Mouse (Mus musculus) heart, adult 2 months (tissue): ENCODE data around the gene Stxbp6. TPM values are rescaled to one million over a fixed set of nuclear protein-coding genes. Genes with fewer than 3 reads are reported as not detected.

Experiments used
- DNase-seq, 2 experiments: peaks; one replicate each; pipeline ENCODE4 v3.0.0; 2021
- H3K27ac ChIP-seq: fragments of 200-600 bp; 2 replicates; pipeline ENCODE4 v1.8.1; 2022
- H3K27me3 ChIP-seq: fragments of 200-500 bp; 2 replicates; pipeline ENCODE4 v1.6.1; 2012; ENCODE audit warnings: mild to moderate bottlenecking, low read length, inconsistent platforms, mixed read lengths; ENCODE audit not compliant: control insufficient read depth, insufficient read depth
- H3K36me3 ChIP-seq: fragments of 200-500 bp; 2 replicates; pipeline ENCODE4 v1.6.1; 2012; ENCODE audit warnings: low read length, inconsistent platforms; ENCODE audit not compliant: control insufficient read depth, insufficient read depth
- H3K4me1 ChIP-seq: fragments of 200-500 bp; 2 replicates; pipeline ENCODE4 v1.6.1; 2011; ENCODE audit warnings: low read length; ENCODE audit not compliant: control insufficient read depth, insufficient read depth
- H3K4me3 ChIP-seq: fragments of 200-600 bp; 2 replicates; pipeline ENCODE4 v1.8.1; 2022
- H3K79me2 ChIP-seq: fragments of 200-500 bp; replicated peaks from 2 replicates; pipeline ENCODE4 v1.6.1; 2012; ENCODE audit warnings: mild to moderate bottlenecking, inconsistent platforms, low read length, moderate library complexity, mixed read lengths; ENCODE audit not compliant: control insufficient read depth, insufficient read depth
- H3K9ac ChIP-seq: fragments of 200-500 bp; 2 replicates; pipeline ENCODE4 v1.6.1; 2012; ENCODE audit warnings: low read depth, mild to moderate bottlenecking, control low read depth, inconsistent platforms, low read length, mixed read lengths
- CTCF ChIP-seq: fragments of 200-600 bp; IDR thresholded peaks from 2 replicates; pipeline ENCODE4 v1.8.1; 2022; ENCODE audit warnings: antibody characterized with exemption, mild to moderate bottlenecking, moderate library complexity
- EP300 ChIP-seq: fragments of 200-500 bp; IDR thresholded peaks from 2 replicates; pipeline ENCODE4 v1.6.1; 2011; ENCODE audit warnings: low read depth, low read length, control low read depth; ENCODE audit not compliant: insufficient read depth
- POLR2A ChIP-seq: fragments of 200-500 bp; IDR thresholded peaks from 2 replicates; pipeline ENCODE4 v1.6.1; 2011; ENCODE audit warnings: mild to moderate bottlenecking, low read depth, low read length, control low read depth; ENCODE audit not compliant: insufficient read depth
- WGBS: fragments of 180-500 bp; shearing (Covaris S2); methylation state at CpG from one replicate; pipeline ENCODE4 v1.1.7; 2018; 5-methylcytosine and 5-hydroxymethylcytosine counted together
- intact Hi-C: fragments of 180-260 bp; cut with DNase I; formaldehyde crosslinking; loops from one replicate; pipeline ENCODE4 v1.15.1; 2025
- polyA plus RNA-seq: library from polyadenylated mRNA; depleted of rRNA; stranded (reverse); fragments of >200 nt; gene quantifications from 2 replicates; pipeline ENCODE4 v1.2.3, GENCODE M21; 2012
- total RNA-seq, 2 experiments: library from RNA; stranded (reverse); gene quantifications; 2 replicates each; pipeline ENCODE4 v1.2.3; 2021

Stxbp6 gene
- total and polyA plus RNA-seq, 3 experiments: 5.1 to 9.2 (median 7.9) TPM

DNA sequence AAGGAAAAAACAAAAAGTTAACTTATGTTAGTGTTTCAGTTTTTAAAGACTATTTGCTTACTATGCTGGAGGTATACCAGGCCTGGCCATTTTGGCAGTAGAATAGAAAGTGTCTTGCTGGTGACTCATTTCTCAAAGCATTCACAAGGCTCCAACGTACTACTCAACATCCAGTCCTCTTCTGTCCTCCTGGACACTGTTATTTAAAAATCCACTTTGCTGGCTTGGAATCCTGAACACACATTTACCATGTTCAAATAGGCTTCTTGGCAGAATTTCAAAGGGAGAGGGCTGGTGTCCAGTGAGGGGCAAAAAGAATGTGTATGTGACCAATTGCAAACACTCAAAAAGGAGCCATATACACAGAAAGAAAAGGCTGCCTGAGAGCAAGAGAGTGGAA lies 86.7 kb downstream of the Stxbp6 start:
- WGBS: 27% methylated on average over 1 of the region's 1 CpGs
- no peaks in the 10 kb centered on the region for H3K36me3 ChIP-seq
- H3K79me2 ChIP-seq: no peaks in the 10 kb centered on the region
- TF ChIP-seq CTCF (no peak), POLR2A (no peak), EP300 (no peak)
- DNase-seq: no peak
- no peak overlapping the region for H3K9ac ChIP-seq
- intact Hi-C loops: loop anchor here (5.0 kb wide), 1 partner anchor 40 kb away; no protein-coding TSS in a partner anchor
- H3K27me3 ChIP-seq: no peaks in the 10 kb centered on the region
- no peaks in the 10 kb centered on the region; the same call in 1 of the 2 replicates for H3K4me1 ChIP-seq
- no peak overlapping the region for H3K27ac ChIP-seq
- H3K4me3 ChIP-seq: no peak overlapping the region

DNA sequence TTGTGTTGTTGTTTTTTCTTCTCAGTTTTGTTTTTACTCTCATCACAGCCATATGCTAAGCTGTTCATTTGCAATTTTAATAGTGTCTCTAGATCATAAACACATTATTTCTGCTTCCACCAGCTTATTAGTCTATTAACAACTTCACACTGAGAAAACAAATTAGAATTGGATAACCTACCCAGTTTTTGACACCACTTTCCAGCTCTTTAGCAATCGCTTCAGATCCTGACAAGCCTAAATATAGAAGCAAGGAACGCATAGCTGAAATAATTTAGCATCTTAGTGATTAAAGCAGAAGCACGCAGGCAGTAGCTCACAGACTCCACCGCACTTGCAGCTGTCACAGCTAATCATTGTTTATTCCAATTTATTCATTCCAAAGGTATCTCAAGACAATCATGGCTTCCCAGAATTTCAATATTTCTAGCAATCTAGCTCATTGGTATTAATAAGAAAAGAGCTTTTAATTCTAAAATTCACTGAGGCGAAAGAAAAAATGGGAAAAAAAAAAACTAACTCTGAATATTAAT lies 95.1 kb downstream of the Stxbp6 start:
- TF ChIP-seq CTCF: no peak
- TF ChIP-seq EP300: no peak
- no peak for TF ChIP-seq POLR2A
- Histone ChIP-seq H3K9ac (no peak overlapping the region), H3K79me2 (no peaks in the 10 kb centered on the region), H3K4me3 (no peak overlapping the region), H3K27me3 (no peaks in the 10 kb centered on the region), H3K36me3 (peaks cover 11% of the 10 kb centered on the region), H3K27ac (no peak overlapping the region), H3K4me1 (peaks cover 7% of the 10 kb centered on the region)
- DNase-seq: no peak
- intact Hi-C loops: no loop called here
- WGBS: 67% methylated on average over 5 of the region's 5 CpGs

DNA sequence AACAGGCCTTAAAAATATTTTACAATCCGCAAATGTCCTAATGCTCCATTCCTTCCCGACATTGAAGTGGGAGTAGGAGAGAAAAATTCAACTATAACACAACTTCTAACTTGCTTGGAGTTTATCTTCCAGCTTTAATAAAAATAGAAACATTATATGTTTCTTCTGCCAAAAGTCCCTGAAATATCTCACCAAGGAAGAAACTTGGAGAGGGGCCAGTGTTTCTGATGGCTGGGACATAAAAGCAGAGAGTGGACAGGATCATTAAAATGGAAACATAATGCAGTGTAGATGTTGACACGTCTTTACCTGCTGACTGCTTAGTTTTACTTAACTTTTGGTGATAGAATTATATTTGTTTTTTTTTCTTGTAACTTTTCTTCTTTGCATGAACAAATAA lies 99.2 kb downstream of the Stxbp6 start:
- no peak overlapping the region for H3K4me3 ChIP-seq
- peaks cover 7% of the 10 kb centered on the region for H3K4me1 ChIP-seq
- H3K27ac ChIP-seq: peak overlapping the region; percentile 62
- DNase-seq: peak in 1 of 2 experiments; percentile 11
- 25% methylated on average over 3 of the region's 3 CpGs for WGBS
- intact Hi-C loops: no loop called here
- no peak for TF ChIP-seq CTCF
- TF ChIP-seq POLR2A: no peak
- TF ChIP-seq EP300: no peak
- H3K79me2 ChIP-seq: no peaks in the 10 kb centered on the region
- H3K9ac ChIP-seq: no peak overlapping the region
- H3K27me3 ChIP-seq: no peaks in the 10 kb centered on the region
- H3K36me3 ChIP-seq: peaks cover 11% of the 10 kb centered on the region

DNA sequence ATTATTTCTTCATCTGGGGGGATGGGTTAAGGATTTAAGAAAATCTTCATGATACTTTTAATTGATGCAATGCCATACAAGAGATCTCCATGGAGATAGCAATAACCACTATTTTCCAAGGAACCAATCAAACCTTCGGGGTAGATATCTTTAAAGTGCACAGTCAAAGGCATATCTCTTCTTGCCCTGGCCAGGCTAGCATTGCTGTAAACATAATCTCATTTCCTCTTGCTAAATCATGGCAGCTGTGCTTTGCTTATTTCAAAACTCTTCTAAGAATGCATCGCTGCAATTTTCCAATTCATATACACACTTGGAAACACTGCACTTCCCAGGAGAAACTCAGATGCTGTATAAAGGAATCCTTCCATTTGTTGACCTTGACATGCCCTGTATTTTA lies 103.0 kb downstream of the Stxbp6 start:
- Histone ChIP-seq H3K27ac (no peak overlapping the region), H3K27me3 (no peaks in the 10 kb centered on the region), H3K9ac (no peak overlapping the region), H3K4me1 (peaks cover 4% of the 10 kb centered on the region), H3K79me2 (no peaks in the 10 kb centered on the region), H3K36me3 (peaks cover 6% of the 10 kb centered on the region), H3K4me3 (no peak overlapping the region)
- TF ChIP-seq POLR2A (no peak), CTCF (no peak), EP300 (no peak)
- WGBS: 56% methylated on average over 2 of the region's 2 CpGs
- intact Hi-C loops: no loop called here
- DNase-seq: no peak

DNA sequence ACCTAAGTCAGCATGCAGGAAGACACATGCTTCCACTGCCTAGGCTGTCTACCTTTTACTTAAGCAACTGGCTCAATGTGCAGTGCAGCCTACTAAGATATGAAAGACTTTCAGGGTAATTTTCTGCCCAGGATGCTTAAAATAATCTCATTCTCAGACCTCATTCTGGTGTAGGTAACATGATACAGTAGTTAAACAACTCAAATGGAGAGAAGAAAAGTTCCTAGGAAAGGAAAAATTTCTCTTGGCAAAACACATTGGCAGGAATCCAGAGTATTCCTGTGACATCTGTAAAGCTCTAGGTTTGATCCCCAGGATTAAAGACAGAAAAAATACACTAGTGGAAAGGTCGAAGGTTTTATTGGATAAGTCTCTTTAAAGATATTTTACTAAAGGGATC lies 107.1 kb downstream of the Stxbp6 start:
- Histone ChIP-seq H3K27ac (no peak overlapping the region), H3K4me1 (no peaks in the 10 kb centered on the region), H3K27me3 (no peaks in the 10 kb centered on the region), H3K79me2 (no peaks in the 10 kb centered on the region), H3K36me3 (no peaks in the 10 kb centered on the region), H3K9ac (no peak overlapping the region), H3K4me3 (no peak overlapping the region)
- no peak for DNase-seq
- intact Hi-C loops: no loop called here
- WGBS: 65% methylated on average over 1 of the region's 1 CpGs
- TF ChIP-seq POLR2A (no peak), CTCF (no peak), EP300 (no peak)

DNA sequence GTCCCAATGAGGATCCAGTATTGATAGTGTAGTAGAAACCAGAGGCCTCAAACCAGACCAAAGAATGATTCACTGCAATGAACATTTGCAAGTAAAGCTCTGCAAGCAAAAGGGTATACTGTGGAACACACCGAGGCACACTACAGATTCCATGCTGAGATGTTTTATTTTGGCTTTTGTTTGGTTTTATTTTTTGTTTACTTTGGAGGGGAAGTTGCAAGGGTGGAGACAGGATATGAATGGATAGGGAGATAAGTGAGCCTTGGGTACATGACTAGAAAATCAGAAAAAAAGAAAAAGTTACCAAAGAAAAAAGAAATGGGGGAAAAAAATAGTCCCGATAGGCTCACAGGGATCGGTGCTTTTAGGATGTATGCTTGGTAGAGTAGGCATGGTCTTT lies 117.0 kb downstream of the Stxbp6 start:
- Histone ChIP-seq H3K36me3 (no peaks in the 10 kb centered on the region), H3K4me1 (peaks cover 4% of the 10 kb centered on the region), H3K27me3 (no peaks in the 10 kb centered on the region), H3K4me3 (no peak overlapping the region), H3K9ac (no peak overlapping the region), H3K27ac (no peak overlapping the region), H3K79me2 (no peaks in the 10 kb centered on the region)
- TF ChIP-seq CTCF: no peak
- no peak for TF ChIP-seq EP300
- TF ChIP-seq POLR2A: no peak
- no peak for DNase-seq
- WGBS: 52% methylated on average over 3 of the region's 3 CpGs
- intact Hi-C loops: no loop called here

DNA sequence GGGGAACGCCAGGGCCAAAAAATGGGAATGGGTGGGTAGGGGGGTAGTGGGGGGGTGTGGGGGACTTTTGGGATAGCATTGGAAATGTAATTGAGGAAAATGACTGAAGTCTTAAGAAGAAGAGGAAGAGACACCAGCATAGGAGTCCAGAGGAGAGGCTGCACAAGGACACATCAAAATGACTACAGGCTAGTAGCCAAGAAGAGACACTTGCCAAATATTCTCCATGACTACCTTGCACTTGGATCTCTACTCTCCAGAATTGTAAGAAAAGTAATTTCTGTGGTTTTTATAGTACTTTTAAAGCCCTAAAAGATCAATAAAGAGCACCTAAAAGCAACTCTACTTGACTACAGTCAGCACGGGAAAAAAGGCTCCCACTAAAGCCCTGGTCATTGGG lies 121.4 kb downstream of the Stxbp6 start:
- DNase-seq: no peak
- intact Hi-C loops: no loop called here
- no peak overlapping the region for H3K9ac ChIP-seq
- no peaks in the 10 kb centered on the region for H3K79me2 ChIP-seq
- no peak overlapping the region for H3K4me3 ChIP-seq
- H3K27ac ChIP-seq: no peak overlapping the region
- H3K4me1 ChIP-seq: peaks cover 6% of the 10 kb centered on the region
- no peaks in the 10 kb centered on the region for H3K27me3 ChIP-seq
- WGBS: 86% methylated on average over 2 of the region's 2 CpGs
- no peaks in the 10 kb centered on the region for H3K36me3 ChIP-seq
- TF ChIP-seq EP300 (no peak), POLR2A (no peak), CTCF (no peak)
